Mouse (Mus musculus) liver, embryonic 12.5 days (tissue): ENCODE results near the gene Tbc1d22a. TPM values are rescaled to one million over a fixed set of nuclear protein-coding genes. Genes with fewer than 3 reads are reported as not detected.

Source experiments
- ATAC-seq: fragments of 200-750 bp; cut with Nextera tagmentation; 2 replicates; pipeline ENCODE4 v1.8.0; 2017; ENCODE audit warnings: moderate number of reproducible peaks, mild to moderate bottlenecking, moderate library complexity
- H3K27ac ChIP-seq: fragments of 300-500 bp; sonication (generic); 2 replicates; pipeline ENCODE4 v1.5.1; 2016; ENCODE audit warnings: mild to moderate bottlenecking
- H3K27me3 ChIP-seq: fragments of 300-500 bp; sonication (generic); replicated peaks from 2 replicates; pipeline ENCODE4 v1.6.1; 2016; ENCODE audit warnings: mild to moderate bottlenecking, moderate library complexity
- H3K36me3 ChIP-seq: fragments of 300-500 bp; sonication (generic); 2 replicates; pipeline ENCODE4 v1.6.1; 2016; ENCODE audit warnings: mild to moderate bottlenecking, moderate library complexity
- H3K4me1 ChIP-seq: fragments of 300-500 bp; sonication (generic); 2 replicates; pipeline ENCODE4 v1.6.1; 2016
- H3K4me2 ChIP-seq: fragments of 300-500 bp; sonication (generic); 2 replicates; pipeline ENCODE4 v1.6.1; 2016; ENCODE audit warnings: mild to moderate bottlenecking, moderate library complexity
- H3K4me3 ChIP-seq: fragments of 300-500 bp; sonication (generic); 2 replicates; pipeline ENCODE4 v1.5.1; 2016; ENCODE audit warnings: mild to moderate bottlenecking, moderate library complexity
- H3K9ac ChIP-seq: fragments of 300-500 bp; sonication (generic); 2 replicates; pipeline ENCODE4 v1.6.1; 2016; ENCODE audit warnings: mild to moderate bottlenecking, moderate library complexity
- H3K9me3 ChIP-seq: fragments of 300-500 bp; sonication (generic); replicated peaks from 2 replicates; pipeline ENCODE4 v1.6.1; 2016; ENCODE audit warnings: mild to moderate bottlenecking, moderate library complexity
- WGBS: fragments of 180-500 bp; shearing (Covaris S2); methylation state at CpG from one replicate; pipeline ENCODE4 v1.1.7; 2016; ENCODE audit not compliant: insufficient replicate concordance; 5-methylcytosine and 5-hydroxymethylcytosine counted together
- polyA plus RNA-seq: library from polyadenylated mRNA; unstranded; fragments of >200 nt; fragmentation: Nextera tagmentation; extraction: Ambion mirVana; gene quantifications from 2 replicates; pipeline ENCODE4 v1.2.1, GENCODE M21; 2016

Gene Tbc1d22a
- polyA plus RNA-seq, result 8.8 and 9.2 TPM in 2 replicates

DNA sequence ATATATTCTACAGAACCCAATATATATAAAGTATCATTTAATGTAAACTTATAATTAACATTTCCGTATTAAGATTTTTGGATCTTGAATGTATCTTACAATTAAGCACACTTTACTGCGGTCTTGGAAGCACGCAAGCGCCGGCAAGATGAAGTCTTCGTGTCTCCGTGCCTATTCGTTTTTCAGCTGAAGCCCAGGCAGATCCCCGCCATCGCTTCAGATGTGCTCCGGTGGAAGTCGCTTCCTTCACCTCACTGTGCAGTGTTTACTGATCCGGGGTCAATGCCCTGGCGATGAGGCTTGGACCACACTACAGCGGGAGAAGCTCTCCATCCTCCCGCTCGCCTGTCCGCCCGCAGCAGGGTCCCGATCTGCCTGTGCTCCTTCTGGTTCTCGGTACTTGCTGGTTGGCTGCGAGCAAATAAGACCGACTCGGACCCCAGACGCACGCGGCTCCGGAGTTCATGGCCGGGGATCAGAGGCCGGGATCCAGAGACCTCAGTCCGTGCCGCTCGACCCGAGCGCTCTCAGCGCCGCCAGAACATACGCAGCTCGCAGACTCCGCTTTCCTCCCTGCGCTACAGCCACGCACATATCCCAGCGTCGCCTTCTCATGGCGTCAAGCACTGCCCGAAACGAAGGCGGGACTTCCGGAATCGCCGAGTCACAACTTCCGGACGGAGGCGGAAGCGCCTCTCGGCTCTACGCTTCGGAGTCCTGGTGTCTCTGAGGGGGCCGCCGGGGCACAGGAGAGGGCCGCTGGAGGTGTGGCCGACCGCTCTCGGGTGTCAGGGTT, at the start of gene Tbc1d22a:
TSS of gene Tbc1d22a (plus strand) at position 707 of the 796 bp plus-strand sequence.
- ATAC-seq, result peak; percentile 92
- Histone ChIP-seq H3K27ac (peak within 1 kb of the TSS; percentile 83), H3K27me3 (no peaks in the 10 kb centered on the region), H3K9me3 (no peaks in the 10 kb centered on the region), H3K4me1 (peaks cover 38% of the 10 kb centered on the region), H3K36me3 (peaks cover 15% of the 10 kb centered on the region; the same call in 1 of the 2 replicates), H3K4me2 (peak within 1 kb of the TSS; percentile 97), H3K4me3 (peak within 1 kb of the TSS; percentile 95), H3K9ac (peak within 1 kb of the TSS; percentile 88)
- under 1% methylated on average over 64 of the region's 64 CpGs for WGBS

DNA sequence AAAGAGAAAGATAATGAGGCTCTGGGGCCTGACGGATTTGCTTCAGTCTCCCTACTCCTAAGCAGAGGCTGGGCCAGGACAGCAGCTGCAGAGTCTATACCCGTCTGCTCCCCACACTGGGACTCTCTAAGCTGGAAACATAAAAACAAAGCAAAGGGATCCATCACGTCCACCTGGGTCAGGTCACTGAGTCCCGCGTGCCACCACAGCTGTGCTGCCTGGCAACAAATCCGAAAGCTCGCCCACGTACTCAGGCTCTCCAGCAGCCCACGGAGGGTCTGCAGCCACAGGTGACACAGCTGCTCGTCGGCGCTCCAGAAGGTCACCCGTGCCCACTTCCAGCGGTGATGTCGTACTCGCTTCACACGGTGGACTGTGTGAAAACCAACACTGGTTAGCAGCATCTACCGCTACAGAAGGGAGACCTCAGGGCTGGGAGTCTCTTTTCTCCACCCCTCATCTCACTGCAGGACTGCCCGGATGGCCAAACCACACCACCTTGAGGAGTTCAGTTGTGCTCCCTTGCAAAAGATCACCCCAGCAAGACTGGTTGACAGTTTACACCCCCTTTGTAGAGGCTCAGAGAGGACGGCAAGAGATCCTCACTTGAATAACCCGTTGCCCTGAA, 49.4 kb upstream of the Tbc1d22a start:
- no peak for ATAC-seq
- no peak overlapping the region for H3K27ac ChIP-seq
- H3K9ac ChIP-seq, result no peak overlapping the region
- H3K4me1 ChIP-seq, result peaks cover 11% of the 10 kb centered on the region
- no peak overlapping the region for H3K4me3 ChIP-seq
- H3K27me3 ChIP-seq, result no peaks in the 10 kb centered on the region
- H3K9me3 ChIP-seq, result no peaks in the 10 kb centered on the region
- no peak overlapping the region for H3K4me2 ChIP-seq
- WGBS, result 76% methylated on average over 21 of the region's 21 CpGs
- peaks cover 7% of the 10 kb centered on the region; the same call in 1 of the 2 replicates for H3K36me3 ChIP-seq

DNA sequence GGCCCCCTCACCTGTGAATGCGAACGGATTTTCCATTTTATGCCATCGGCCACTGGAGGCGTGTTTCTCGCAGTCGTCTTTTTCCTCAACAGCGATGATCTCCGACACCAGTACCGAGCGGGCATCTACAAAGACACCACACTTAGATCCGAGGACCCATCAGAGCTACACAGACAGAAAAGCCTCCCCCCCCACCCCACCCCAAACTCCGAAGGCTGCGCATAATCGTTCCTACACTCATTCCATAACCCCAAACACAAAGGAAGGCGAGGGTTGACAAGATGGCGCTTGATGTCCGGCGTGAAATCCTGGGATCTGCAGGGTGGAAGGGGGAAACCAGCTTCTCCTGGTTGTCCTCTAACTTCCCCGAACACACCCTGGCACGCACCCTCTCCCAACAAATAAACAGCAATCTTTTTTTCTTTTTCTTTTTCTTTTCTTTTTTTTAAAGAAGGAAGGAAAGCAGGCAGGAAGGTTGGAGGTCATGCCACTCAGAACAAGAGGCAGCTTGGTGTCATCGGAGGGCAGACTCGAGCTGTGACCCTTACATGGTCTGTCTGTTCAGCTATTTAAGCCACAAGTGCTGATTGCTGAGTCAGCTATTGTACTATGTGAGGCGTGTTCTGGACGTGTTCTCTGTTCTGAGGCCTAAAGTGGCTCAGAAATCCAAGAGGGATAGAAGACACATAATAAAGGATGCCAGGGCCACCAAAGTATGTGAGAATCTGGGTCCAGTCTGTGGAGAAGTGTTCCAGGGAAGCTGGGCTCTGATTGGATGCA, 48.3 kb upstream of the Tbc1d22a start:
- 81% methylated on average over 24 of the region's 24 CpGs for WGBS

DNA sequence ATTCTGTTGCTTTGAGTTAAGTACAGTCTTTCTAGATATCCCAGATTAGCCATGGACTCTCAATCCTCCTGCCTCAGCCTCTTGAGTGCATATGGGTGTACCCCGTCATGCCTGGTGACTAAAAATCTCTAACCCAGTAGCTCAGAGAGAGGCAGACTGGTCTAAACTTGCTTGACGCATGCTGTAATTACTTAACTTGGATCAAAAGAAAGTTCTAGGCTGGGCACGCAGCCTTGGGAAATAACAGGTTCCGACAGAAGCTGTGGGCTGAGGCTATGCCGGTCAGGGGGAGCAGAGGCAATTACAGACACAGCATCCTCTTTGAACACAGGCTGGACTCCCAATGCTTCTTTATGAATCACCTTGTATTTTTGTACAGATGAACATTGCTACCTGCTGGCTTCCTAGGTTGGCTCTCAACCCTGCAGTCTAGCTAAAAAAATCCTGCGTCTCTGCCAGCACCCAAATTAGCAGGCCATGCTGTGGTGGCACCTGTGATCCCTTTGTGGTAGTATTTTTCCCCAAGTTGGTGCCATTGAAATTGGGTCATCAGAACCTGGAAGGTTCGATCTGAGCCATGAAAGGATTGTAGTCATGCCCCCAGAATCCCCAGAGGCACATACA, 47.1 kb upstream of the Tbc1d22a start:
- H3K27me3 ChIP-seq, result no peaks in the 10 kb centered on the region
- peaks cover 13% of the 10 kb centered on the region for H3K4me1 ChIP-seq
- H3K9me3 ChIP-seq, result no peaks in the 10 kb centered on the region
- H3K9ac ChIP-seq, result no peak overlapping the region
- 76% methylated on average over 7 of the region's 7 CpGs for WGBS
- peaks cover 3% of the 10 kb centered on the region; the same call in 1 of the 2 replicates for H3K36me3 ChIP-seq
- no peak overlapping the region for H3K27ac ChIP-seq
- H3K4me3 ChIP-seq, result no peak overlapping the region
- no peak for ATAC-seq
- no peak overlapping the region for H3K4me2 ChIP-seq

More for the DNA sequence above, 48.3 kb upstream of the Tbc1d22a start:
- H3K4me3 ChIP-seq, result no peak overlapping the region
- H3K9me3 ChIP-seq, result no peaks in the 10 kb centered on the region
- H3K4me2 ChIP-seq, result no peak overlapping the region
- H3K4me1 ChIP-seq, result peaks cover 14% of the 10 kb centered on the region
- no peak for ATAC-seq
- H3K27me3 ChIP-seq, result no peaks in the 10 kb centered on the region
- H3K36me3 ChIP-seq, result peaks cover 7% of the 10 kb centered on the region; the same call in 1 of the 2 replicates
- H3K27ac ChIP-seq, result no peak overlapping the region
- H3K9ac ChIP-seq, result no peak overlapping the region

GRCm38 (mm10) chr15:86167787-86168504, 46.3 kb upstream of the Tbc1d22a start:
- Histone ChIP-seq H3K36me3 (0 out of 2 replicates have a peak, but pooled peaks cover 3% of the 10 kb centered on the region), H3K27ac (no peak overlapping the region), H3K4me2 (no peak overlapping the region), H3K27me3 (no peaks in the 10 kb centered on the region), H3K9ac (no peak overlapping the region), H3K4me1 (peaks cover 18% of the 10 kb centered on the region), H3K4me3 (no peak overlapping the region), H3K9me3 (no peaks in the 10 kb centered on the region)
- ATAC-seq, result no peak
- 65% methylated on average over 10 of the region's 10 CpGs for WGBS

DNA sequence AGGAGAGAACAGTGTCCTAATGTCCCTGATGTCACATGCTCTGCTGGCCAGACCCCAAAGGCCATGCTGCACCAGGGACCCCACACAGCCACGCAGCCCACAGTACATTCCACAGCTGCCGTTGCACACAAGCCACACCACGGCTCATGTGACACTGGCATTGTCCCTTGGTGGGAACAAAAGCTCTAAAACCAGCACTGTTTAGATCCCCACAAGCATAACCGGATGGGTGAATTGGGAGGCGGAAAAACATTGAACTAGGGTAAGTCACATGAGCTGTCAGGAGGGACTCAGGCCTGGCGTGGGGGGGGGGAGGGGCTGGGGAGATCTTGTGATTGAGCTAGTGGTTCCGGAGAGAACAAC, 45.8 kb upstream of the Tbc1d22a start:
- no peak for ATAC-seq
- WGBS, result 50% methylated on average over 7 of the region's 7 CpGs
- no peak overlapping the region for H3K4me2 ChIP-seq
- 0 out of 2 replicates have a peak, but pooled peaks cover 3% of the 10 kb centered on the region for H3K36me3 ChIP-seq
- H3K9me3 ChIP-seq, result no peaks in the 10 kb centered on the region
- H3K4me3 ChIP-seq, result no peak overlapping the region
- no peaks in the 10 kb centered on the region for H3K27me3 ChIP-seq
- H3K27ac ChIP-seq, result no peak overlapping the region
- no peak overlapping the region for H3K9ac ChIP-seq
- H3K4me1 ChIP-seq, result peaks cover 22% of the 10 kb centered on the region

DNA sequence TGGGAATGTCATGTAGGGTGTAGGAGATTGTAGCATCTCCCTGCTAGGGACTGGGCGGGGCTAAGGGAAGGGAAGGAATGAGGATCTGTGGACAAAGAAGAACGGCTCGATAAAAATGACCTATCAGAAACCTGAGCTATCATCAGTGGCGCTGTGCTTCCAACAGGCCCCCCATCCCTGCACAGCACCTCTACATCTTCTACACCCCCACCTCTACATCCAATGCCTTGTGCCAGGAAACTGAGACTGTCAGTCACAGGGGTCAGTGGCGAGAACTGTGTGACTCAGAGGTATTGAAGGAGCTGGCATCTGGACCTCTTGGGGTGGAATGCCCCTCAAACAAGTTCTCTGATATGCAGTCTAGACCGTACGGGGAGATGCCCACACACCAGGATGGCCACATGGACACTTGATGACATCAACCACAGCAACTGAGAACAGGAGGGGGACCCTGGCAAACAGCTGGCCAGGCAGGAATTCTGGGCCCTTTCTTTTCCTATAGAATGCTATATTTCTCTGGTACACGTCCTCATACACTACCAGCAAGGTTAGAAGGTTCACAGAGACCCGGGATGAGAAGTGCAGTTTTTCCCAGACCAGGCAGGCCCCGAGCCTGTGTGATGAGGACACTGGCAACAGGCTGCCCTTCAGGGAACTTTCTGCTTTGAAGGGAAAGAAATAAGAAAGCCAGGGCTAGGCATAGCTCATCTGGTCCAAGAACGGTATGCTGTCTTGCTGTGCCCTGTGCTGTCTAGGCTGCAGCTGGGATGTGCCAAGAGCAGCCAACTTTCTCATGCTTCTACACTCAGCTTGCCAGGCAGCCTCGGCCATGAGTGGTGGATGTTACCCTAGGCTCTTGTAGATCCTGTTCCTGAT, 45.1 kb upstream of the Tbc1d22a start:
- peaks cover 29% of the 10 kb centered on the region for H3K4me1 ChIP-seq
- 61% methylated on average over 12 of the region's 12 CpGs for WGBS

GRCm38 (mm10) chr15:86169817-86170110, 44.5 kb upstream of the Tbc1d22a start:
- Histone ChIP-seq H3K9ac (no peak overlapping the region), H3K36me3 (no peaks in the 10 kb centered on the region), H3K4me1 (peaks cover 30% of the 10 kb centered on the region), H3K27ac (no peak overlapping the region), H3K27me3 (no peaks in the 10 kb centered on the region), H3K4me2 (no peak overlapping the region), H3K9me3 (no peaks in the 10 kb centered on the region), H3K4me3 (no peak overlapping the region)
- no peak for ATAC-seq
- 80% methylated on average over 4 of the region's 4 CpGs for WGBS

More for the DNA sequence above, 45.1 kb upstream of the Tbc1d22a start:
- ATAC-seq, result no peak
- Histone ChIP-seq H3K27ac (no peak overlapping the region), H3K4me2 (no peak overlapping the region), H3K27me3 (no peaks in the 10 kb centered on the region), H3K9me3 (no peaks in the 10 kb centered on the region), H3K36me3 (no peaks in the 10 kb centered on the region), H3K4me3 (no peak overlapping the region), H3K9ac (no peak overlapping the region)

DNA sequence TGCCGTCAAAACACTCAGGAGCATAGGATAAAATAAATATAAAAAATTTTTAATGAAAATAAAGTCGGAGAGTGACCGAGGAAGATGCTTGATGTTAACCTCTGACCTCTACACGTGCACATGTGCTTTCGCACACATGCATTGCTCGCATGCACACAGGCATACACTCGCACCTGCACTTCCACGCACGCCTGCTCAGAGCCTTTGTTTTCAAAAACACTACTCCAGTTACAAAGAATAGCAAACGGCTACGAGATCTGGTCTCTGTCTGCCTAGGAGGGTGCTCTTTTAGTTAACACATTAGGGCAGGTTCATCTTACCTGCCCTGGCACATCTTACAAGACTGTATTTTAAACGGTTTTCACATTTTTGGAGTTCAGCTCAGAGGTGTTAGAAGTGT, 42.9 kb upstream of the Tbc1d22a start:
- Histone ChIP-seq H3K9me3 (no peaks in the 10 kb centered on the region), H3K36me3 (no peaks in the 10 kb centered on the region), H3K27me3 (no peaks in the 10 kb centered on the region), H3K27ac (no peak overlapping the region), H3K4me2 (no peak overlapping the region), H3K9ac (no peak overlapping the region), H3K4me3 (no peak overlapping the region), H3K4me1 (peaks cover 38% of the 10 kb centered on the region)
- whole genome bisulfite sequencing, result 76% methylated on average over 12 of the region's 12 CpGs
- no peak for ATAC-seq

DNA sequence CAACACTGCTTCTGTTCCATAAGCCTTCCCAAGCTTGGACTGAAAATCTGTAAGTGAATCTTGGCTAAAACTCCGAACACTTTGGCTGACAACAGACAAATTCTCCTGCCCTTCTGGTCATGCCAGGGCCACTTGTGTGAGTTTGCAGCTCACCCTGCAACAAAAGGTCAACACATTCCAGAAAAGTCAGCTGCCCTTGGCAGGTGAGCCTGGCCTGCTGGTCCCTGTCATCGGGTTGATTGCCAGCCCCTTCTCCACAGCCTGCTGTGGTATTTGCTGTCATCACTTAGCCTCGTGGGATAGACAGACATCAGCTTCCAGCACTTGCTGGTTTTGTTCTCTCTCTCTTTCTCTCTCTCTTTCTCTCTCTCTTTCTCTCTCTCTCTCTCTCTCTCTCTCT, 42.1 kb upstream of the Tbc1d22a start:
- Histone ChIP-seq H3K27me3 (no peaks in the 10 kb centered on the region), H3K36me3 (no peaks in the 10 kb centered on the region), H3K27ac (no peak overlapping the region), H3K9me3 (no peaks in the 10 kb centered on the region), H3K4me1 (peaks cover 38% of the 10 kb centered on the region), H3K4me2 (no peak overlapping the region), H3K9ac (no peak overlapping the region), H3K4me3 (no peak overlapping the region)
- ATAC-seq, result no peak
- WGBS, result 46% methylated on average over 3 of the region's 3 CpGs
